Mouse (Mus musculus): ENCODE measurements around the gene Tagap1.
"Not testable (repeated sequence)": the region's sequence is repeated elsewhere in the genome, so short reads cannot be mapped to it uniquely, and the experiment has no call there.

Tagap1 gene

DNA sequence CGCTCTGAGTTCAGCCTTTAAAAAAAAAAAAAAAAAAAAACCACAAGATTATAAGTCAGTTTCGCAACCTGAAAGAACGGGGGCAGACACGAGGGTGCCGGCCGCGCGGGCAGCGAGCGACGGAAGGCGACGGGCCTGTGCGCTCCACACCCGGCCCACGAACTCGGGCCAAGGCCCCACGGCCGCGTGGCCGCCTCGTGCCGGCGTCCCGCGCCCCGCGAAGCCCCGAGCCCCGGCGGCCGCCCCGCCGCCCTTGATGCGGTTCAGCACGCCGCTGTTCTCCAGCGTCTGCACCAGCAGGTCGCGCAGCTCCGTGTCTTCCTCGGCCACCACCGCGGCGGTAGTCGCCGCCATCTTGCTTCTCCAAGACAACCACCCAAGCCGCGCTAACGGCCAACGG is at the start of gene Tagap1:
Gene Tagap1 (minus strand): TSS at position 381 of the 400 bp plus-strand sequence.
- not testable (repeated sequence) for DNase-seq (ENCODE audit: low spot score)

DNA sequence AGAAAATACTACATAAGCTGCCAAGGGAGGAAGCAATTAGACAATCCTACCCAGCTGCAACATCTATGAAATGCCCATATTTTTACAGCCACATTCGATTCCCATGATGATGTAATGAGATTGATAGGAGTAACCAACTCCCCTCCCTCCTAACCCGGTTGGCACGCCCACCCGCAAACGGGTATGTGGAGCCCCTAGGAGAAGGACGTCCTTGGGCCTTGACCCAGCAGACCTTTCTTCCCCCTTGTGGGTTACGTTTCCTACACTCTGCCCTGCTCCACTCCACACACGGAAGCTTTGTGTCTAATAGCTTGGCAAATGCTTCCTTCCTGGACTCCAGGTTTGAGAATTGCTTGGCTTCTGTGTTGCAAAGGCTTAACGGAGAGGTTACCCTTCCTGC is 48.9 kb upstream of the Tagap1 start:
- DNase-seq (ENCODE audit: low spot score) = not testable (repeated sequence)

DNA sequence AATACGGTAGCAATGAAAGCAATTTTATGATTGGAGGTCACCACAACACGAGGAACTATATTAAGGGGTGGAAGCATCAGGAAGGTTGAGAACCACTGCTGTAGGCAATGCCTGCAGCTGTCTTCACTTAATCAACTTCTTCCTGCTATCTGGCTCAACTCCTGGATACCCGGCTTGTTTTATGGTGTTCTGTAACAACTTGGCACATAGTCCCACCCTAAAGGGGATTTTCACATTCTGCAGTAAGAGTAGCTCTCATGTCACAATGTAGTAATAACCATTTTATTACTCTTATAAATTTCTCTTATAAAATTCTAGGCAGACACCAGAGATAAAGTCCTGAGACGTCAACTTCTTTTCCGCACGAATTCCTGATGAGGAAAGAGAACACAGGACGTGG is 48.5 kb upstream of the Tagap1 start:
- DNase-seq (ENCODE audit: low spot score) = not testable (repeated sequence)

DNA sequence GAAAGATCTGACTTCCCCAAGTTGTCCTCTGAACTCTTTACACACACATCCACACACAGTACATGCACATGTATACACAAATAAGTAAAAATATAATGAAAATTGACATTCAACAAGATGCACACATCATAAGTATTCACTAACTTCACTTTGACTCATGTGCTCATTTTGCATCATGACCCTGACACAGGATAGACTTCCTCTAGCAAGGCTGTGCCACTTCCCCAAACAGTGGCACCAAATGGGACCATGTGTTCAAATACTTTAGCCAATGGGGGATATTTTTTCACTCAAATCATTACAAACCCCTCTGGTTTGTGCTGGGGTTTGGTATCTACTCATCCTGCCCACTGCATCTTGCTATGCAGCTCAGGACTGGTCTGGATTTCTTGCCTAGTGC is 47.9 kb upstream of the Tagap1 start:
- DNase-seq (ENCODE audit: low spot score) = not testable (repeated sequence)

DNA sequence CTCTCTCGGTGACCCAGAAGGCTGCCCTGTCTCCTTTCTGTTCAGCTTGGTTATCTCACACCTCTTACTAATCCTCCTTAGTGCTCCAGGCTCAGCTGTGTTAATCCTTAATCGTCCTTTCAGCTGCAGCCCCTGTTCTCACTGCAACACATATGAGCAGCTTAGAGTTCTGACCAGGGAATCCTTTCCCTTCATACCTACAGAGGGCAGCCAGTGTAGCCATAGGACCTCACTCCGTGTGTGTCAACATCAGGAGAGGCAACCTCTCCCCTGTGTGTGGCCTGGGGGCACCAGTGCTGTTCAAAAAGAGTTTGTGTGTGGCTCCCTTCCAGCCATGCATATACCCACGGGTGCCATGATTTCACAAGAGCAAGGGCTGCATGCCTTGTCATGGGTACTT is 44.7 kb upstream of the Tagap1 start:
- DNase-seq (ENCODE audit: low spot score) = peak; percentile 11

DNA sequence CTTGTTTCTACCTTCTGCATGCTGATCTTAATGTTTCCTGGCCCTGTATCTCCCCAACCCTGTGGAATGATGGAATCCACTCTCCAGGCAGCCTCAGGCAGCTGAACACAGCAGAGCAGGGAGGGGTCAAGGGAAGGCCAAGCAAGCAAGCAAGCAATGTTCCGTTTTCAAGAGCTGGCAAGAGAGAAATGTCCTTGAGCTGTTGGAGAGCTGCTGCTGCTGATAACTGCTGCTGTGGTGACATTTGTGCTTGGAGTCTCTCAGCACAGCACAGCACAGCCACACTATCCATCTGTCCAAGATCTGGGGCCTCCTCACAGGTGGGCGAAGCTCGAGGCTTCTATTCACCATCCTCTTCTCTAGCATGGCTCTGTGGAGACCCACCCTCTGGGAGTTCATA is 42.4 kb upstream of the Tagap1 start:
- DNase-seq (ENCODE audit: low spot score) = not testable (repeated sequence)

DNA sequence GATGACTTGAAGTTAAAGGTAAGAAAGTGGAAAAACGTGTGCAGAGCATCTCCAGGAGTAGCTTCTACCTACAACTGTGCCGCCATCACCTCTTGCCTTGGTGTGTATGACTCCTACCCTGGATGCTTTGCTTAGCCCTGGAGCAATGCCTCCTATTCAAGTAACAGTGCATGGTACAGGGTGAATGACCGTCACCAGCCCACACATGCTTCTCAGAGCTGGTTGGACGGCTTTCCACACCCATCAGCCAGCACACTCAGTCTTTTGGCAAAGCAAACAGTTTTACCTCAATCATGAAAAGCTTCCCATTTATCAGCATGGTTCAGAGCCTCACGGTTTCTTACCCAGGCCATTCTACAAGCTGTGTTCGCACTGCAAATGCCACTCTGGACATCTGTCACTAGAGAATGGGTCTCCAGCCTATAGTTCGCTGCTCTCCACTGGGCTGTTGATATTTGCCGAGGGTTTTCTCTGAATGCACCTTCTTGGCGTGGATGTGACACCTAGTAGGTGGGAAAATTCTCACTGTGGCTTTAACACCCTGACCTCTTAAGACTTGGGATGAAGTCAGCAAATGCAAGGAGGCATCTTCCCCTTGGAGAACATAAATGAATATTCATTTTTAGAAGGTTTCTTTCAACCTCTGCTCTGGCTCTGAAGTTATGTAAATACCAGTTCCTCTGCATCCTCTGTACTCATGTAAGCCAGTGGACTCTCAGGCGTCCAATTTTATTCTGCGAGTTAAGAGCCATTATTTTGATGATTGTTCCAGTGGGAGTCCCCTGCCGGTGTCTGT is 41.0 kb upstream of the Tagap1 start:
- DNase-seq (ENCODE audit: low spot score) = not testable (repeated sequence)

DNA sequence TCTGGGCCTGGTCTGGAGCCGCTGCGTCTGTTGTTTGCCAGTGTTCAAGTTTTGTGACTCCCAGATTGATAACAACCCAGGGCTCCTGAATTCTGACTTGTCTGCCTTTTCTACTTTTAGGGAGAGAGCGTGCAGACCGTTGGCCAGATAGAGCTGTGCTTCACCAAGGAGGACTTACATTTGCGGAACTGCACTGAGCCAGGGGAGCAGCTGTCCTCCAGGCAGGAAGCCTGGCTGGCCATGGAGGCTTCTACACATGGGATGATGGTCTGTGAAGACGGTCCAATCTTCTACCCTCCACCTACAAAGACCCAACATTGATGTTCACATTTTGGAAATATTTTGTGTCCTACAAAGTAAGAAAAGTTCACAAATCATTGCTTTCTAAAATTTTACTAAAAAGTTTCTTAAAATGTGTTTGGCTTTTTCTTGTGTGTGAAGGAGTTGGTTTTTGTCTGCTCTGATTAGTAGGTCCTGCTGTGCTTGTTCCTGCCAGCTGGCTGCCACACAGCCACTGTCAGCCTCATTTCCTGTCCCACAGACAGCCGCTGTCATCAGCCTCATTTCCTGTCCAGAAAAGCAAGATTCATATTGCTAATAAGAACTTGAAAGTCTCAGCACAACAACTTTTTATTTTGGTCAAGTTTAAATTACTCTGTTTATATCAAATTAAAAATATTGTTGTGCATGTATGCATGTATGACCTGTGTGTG is 37.0 kb upstream of the Tagap1 start:
- DNase-seq (ENCODE audit: low spot score) = not testable (repeated sequence)

DNA sequence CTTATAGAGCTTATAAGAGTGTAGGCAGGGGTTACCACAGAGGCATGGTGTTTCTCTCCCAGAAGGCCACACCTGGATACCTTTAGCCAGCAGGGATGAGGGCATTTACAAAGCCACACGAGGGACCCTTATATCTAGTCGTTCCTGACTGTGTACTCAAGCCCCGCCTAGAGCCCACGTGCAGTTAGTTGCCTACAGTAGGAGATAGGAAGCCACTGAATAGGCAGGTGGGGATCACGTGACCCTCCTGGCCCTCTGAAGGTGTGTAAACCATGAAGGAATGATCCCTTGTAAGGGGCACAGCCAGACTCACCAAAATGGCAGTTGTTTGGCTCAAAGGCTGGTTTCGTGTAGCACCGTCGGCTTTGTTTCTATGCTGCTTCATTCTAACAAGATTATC is 35.9 kb upstream of the Tagap1 start:
- DNase-seq (ENCODE audit: low spot score) = not testable (repeated sequence)

DNA sequence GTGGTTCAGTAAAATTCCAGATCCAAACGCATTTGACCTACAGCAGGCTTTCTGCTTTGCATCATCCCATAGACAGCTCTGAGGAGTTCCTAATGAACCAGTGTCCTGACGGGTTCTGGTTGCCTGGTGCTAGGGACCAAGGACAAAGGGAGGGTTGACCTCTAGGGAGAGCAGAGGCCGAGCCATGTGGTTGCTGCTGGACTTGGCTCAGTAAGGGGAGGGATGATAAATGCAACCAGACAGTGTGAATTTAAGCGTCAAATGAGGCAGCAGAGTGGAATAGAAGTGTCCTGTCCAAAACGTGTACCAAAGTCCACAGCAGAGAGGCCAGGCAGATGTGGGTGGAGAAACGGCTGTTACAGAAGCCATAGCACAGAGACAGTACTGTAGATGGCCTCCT is 34.5 kb upstream of the Tagap1 start:
- DNase-seq (ENCODE audit: low spot score) = not testable (repeated sequence)

DNA sequence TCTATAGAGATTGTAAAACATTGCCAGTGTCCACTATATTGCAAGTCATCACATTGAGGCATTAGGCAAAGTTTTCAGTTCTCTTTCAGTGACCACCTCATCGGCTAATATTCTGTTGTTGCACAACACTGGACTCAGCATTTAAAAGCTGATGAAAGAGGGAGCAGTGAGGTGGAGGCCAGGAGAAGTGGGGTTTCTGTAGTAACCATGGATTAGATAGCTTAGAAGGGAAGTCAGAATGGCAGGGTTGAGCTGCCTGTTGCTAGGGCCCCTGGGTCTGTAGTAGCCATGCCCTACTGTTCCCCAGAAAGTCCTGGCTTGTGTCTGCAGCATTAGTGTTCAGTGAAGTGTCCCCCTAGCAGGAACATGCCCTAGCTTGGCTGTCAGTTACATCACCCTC is 25.2 kb upstream of the Tagap1 start:
- DNase-seq (ENCODE audit: low spot score) = not testable (repeated sequence)

DNA sequence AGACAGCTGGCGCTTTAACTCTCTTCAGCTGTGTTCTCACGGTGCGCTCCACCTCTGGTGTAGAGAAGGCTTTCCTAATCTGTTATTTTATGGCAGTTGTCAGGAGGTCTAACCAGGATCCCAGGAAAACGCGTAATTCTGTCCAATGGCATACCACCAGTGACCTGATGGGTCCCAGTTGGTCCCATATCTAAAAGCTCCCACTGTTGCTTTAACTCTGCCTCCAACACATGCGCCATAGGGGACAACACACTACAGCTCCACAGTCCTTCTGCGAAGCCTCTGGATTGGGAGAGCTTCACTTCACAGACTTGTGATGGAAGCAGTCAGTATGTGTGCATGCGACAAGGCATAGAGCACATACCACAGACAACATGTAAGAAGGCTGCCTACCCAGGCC is 19.2 kb upstream of the Tagap1 start:
- DNase-seq (ENCODE audit: low spot score) = not testable (repeated sequence)

DNA sequence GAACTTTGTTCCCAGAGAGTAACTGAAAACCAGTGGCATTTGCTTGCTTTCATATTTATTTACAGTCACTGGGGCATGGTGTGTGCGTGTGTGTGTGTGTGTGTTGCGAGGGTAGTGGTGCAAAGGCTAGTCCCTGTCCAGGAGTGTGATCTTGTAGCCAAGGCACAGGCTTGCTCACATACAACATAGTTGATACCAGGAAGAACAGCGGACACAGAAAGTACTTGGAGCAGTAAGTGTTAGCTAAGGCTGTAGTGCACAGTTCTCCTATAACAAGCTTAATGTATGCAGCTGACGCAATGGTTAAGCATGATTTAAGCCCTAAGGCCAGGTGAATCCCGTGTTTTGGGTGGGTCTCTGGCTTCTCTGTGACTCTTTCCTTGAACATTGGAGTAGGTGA is 18.4 kb upstream of the Tagap1 start:
- peak; percentile 9 for DNase-seq (ENCODE audit: low spot score)

DNA sequence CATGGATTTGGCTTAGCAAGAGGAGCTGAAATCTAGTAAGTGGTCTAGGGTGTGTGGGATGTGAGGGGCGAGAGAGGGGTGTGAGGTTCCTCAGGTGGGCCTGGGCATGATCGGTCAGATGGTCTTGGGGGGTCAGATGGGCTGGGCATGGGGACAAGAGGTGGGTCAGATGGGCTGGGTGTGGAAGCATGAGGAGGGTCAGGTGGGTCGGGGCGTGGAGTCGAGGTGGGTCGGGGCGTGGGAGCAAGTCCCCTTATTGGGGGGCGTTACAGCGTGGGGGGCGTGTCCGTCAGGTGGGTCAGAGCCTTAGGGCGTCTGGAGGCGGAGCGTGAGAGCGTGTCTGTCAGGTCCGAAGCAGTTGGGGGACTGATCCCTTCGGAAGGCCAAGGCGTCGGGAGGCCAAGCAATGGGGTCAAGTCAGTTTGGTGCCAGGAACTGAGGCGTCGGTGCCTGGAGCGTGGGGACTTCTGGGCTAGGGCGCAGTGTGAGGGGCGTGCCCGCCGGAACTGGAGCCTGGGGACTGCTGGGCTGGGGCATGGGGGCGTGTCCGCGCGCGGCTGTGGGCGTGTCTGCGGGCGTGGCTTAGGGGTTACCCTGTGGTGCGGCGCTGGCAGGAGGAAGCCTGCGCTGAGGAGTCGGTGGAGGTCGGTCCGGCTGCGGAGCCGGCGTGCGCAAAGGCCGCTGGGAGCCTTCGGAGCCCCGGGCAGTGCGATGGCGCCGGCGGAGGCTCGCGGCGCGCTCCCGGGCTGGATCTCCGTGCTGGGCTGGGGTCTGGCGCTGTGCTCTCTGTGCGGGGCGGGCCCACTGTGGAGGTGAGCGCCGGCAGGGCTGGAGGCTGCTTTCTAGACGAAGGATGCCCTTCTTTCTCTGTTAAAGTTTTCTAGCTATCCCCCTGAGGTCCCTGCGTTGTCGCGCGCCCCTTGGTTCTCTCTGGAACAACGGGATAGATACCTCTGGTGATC is 17.6 kb upstream of the Tagap1 start, which contains the start of gene Gm49721:
Gene Gm49721 (plus strand): TSS at position 618 of the 962 bp plus-strand sequence.
- DNase-seq (ENCODE audit: low spot score) = peak; percentile 32

DNA sequence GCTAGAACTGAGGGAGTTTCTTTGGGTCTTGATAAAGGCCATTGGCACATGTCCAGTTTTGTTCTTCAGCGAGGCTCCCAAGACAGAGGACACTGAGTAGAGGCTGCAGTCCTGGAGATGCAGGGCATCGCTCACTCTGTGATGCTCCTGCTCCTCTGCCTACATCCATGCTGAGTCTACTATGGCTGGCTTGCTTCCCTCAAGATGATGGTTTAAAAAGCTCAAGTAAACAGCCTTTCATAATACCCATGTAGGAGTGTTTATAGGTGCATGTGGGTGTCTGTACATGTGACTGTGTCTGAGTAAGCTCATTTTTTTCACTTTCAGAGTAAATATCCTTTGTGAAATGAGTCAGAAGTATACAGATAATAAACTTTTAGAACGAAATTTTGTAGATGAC is 14.0 kb upstream of the Tagap1 start:
- DNase-seq (ENCODE audit: low spot score) = not testable (repeated sequence)

DNA sequence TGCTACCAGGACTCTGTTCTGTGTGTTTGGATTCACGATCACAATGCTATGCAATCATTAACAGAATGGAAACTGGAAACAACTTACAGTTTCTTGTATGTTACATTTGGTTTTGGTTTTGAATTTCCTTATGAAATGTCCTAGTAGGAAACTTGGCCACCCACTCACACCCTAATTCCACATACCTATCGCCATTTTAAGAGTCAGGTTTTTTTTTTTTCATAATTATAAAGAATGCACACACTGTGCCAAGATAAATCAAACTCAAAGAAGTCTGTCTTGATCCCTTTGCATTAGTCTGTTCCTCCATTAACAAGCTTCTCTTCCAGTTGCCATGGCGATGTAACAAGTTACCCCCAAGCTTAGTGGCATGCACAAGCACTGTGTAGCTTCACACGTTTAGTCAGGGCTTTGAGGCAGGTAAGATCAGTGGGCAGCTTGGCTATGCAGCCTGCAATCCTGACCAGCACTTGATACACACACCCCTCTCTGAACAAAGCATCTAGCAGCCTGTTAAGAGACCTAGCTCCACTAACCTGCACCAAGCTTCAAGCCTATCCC is 12.0 kb upstream of the Tagap1 start:
- DNase-seq (ENCODE audit: low spot score) = not testable (repeated sequence)

DNA sequence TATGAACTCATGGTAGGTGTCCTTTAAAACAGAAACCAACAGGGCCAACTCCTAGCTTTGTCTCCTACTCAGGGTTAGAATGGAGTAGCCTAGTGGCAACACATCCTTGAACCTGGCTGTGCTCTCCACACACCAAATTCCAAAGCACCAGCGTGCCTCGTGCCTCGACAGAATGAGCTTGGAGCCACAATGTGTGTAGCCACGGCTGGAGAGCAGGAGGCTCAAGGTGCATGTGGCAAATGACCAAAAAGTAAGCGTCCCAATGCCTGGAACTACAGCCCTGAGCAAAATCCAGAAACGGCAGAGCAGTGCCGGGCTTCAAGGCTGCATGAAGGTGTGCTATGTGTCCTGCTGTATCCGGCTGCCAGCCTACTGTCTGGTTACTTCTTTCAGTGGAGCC is 10.3 kb upstream of the Tagap1 start:
- DNase-seq (ENCODE audit: low spot score) = not testable (repeated sequence)

DNA sequence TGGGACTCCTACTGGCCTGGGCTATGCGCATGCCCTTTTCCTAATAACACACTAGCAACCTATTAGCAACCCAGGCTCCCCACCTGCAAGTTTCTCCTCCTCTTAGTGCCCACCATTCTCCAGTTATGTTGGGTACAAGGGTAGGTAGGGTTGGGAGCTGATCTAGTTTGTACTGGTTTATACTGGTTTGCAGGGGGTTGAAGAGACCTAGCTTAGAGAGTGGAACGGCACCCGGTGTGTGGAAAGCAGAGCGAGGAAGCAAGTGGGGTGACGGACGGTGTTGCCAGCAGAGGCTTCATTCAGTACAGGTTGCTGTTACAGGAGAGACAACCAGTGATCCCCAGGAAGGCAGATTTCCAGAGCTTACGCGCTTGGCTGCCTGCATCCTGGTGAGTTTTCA is 9.4 kb upstream of the Tagap1 start, which contains the start of gene Rnaset2b:
Gene Rnaset2b (plus strand): TSS at position 301 of the 400 bp plus-strand sequence.
- DNase-seq (ENCODE audit: low spot score) = not testable (repeated sequence)

DNA sequence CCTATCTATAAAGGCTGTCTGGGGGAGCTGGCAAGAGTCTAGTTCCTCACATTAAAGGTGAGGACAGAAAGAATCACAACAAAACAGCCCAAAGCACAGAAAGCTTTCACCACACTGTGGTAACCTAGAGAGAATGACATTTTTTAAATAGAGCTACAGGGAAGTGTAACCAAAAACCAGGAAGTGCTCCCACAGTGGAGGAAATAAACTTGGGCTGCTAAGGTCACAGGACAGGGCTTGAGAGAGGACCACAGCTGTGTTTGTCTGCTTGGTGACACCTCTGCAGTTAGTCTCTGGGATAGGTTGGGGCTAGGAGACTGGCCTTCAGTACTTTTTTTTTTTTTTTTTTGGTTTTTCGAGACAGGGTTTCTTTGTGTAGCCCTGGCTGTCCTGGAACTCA is 6.7 kb upstream of the Tagap1 start:
- DNase-seq (ENCODE audit: low spot score) = not testable (repeated sequence)

DNA sequence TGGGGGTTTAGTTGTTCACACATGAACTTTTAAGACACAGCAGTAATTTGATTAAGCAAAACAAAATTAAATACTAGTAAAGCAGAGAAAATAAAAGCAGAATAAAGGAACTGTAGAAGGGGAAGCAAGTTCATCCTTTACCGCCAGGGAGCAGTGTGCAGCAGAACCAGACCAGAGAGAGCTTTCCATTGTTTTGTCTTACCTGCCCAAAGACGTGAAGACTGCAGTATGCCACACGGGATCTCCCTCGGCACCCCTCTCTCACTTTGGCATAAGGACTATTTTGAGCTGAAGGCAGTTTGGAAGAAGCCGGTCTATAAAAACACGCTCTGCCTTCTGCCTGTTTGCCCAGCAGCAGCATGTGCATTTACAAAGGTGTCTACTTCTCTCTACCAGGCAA is 4.4 kb upstream of the Tagap1 start:
- DNase-seq (ENCODE audit: low spot score) = peak; percentile 56

DNA sequence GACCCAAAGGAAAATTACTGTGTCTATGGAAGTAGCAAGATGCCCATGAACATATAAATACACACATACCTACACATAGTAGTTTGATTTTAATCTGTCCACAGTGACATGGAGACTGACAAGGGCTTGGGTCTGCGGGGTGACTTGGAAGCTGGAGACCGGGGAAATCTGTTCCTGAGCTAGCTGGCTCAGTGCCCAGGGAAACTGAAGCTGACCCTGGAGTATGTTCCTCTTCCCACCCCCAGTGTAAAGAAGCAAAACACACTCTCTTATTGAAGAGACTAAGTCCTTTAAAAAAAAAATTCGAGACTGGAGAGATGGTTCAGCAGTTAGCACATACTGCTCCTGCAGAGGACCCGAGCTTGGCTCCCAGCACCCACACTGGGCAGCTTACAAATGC is 2.0 kb upstream of the Tagap1 start:
- DNase-seq (ENCODE audit: low spot score) = not testable (repeated sequence)

DNA sequence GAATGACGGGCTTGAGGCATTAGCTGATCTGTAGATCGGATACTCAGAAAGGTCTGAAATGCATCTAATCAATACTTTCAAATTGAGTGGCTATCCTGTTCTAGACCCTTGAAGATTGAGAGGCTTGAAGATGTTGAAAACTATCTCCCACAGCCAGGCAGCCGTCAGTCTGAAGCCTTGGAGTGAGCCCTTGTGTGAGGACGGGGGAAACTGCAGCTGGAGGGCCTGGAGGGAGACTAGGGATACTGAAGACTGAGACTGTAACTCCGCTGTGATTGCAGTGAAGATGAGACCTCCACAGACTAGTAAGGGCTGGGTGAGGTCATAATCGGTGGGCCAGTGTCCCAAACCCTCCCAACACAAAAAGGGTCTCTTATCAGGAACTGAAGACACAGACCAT is 1.4 kb upstream of the Tagap1 start:
- DNase-seq (ENCODE audit: low spot score) = not testable (repeated sequence)

All from retina, embryonic 14.5 days (tissue).